Mouse (Mus musculus) intestine, embryonic 14.5 days (tissue): ENCODE measurements at regions not wholly inside any gene's neighbourhood (a gene's known extent, or its start where the extent isn't known, plus 50 kb on each side); places are given as distances from the start of the nearest gene placed in this dataset.

ENCODE experiments used
- ATAC-seq: fragments of 200-750 bp; cut with Nextera tagmentation; replicated peaks from 2 replicates; pipeline ENCODE4 v1.8.0; 2017; ENCODE audit warnings: low read depth, moderate number of reproducible peaks, moderate TSS enrichment, moderate library complexity; ENCODE audit not compliant: low FRiP score, low TSS enrichment
- DNase-seq: peaks from one replicate; pipeline ENCODE4 v3.0.0-alpha.2; 2018; ENCODE audit warnings: low spot score
- H3K27ac ChIP-seq: fragments of 300-500 bp; sonication (generic); 2 replicates; pipeline ENCODE4 v1.5.1; 2014; ENCODE audit warnings: low read depth, mild to moderate bottlenecking, control low read depth
- H3K27me3 ChIP-seq: fragments of 300-500 bp; sonication (generic); replicated peaks from 2 replicates; pipeline ENCODE4 v1.6.1; 2014; ENCODE audit warnings: low read length, control low read depth; ENCODE audit not compliant: control insufficient read depth, insufficient read depth
- H3K36me3 ChIP-seq: fragments of 300-500 bp; sonication (generic); 2 replicates; pipeline ENCODE4 v1.6.1; 2014; ENCODE audit warnings: low read length, control low read depth; ENCODE audit not compliant: control insufficient read depth, insufficient read depth
- H3K4me1 ChIP-seq: fragments of 300-500 bp; sonication (generic); replicated peaks from 2 replicates; pipeline ENCODE4 v1.6.1; 2014; ENCODE audit warnings: low read length, control low read depth, mixed read lengths; ENCODE audit not compliant: control insufficient read depth, insufficient read depth
- H3K4me2 ChIP-seq: fragments of 300-500 bp; sonication (generic); 2 replicates; pipeline ENCODE4 v1.6.1; 2014; ENCODE audit warnings: low read length
- H3K4me3 ChIP-seq: fragments of 300-500 bp; sonication (generic); 2 replicates; pipeline ENCODE4 v1.5.1; 2014; ENCODE audit warnings: low read depth, low read length, control low read depth, mixed read lengths
- H3K9ac ChIP-seq: fragments of 300-500 bp; sonication (generic); 2 replicates; pipeline ENCODE4 v1.6.1; 2014; ENCODE audit warnings: mild to moderate bottlenecking, low read length
- H3K9me3 ChIP-seq: fragments of 300-500 bp; sonication (generic); 2 replicates; pipeline ENCODE4 v1.6.1; 2016; ENCODE audit warnings: low read length, control low read depth; ENCODE audit not compliant: control insufficient read depth
- WGBS: fragments of 180-500 bp; shearing (Covaris S2); extraction: QIAGEN DNeasy Blood & Tissue Kit; methylation state at CpG from one replicate; pipeline ENCODE4 v1.1.7; 2014; 5-methylcytosine and 5-hydroxymethylcytosine counted together

- no peak for DNase-seq
Observed at GRCm38 (mm10) chr2:50524838-50525615, 228.4 kb upstream of the Mmadhc start.

GRCm38 (mm10) chr2:50520169-50520568 is 223.6 kb upstream of the Mmadhc start:
- no peaks in the 10 kb centered on the region for H3K36me3 ChIP-seq
- H3K4me1 ChIP-seq, result no peaks in the 10 kb centered on the region
- H3K27me3 ChIP-seq, result no peaks in the 10 kb centered on the region
- peak overlapping the region; percentile 30 for H3K4me2 ChIP-seq
- 0 out of 2 replicates have a peak overlapping the region, but pooled peaks have one; percentile 10 for H3K9ac ChIP-seq
- no peak for DNase-seq
- ATAC-seq, result no peak
- no peaks in the 10 kb centered on the region for H3K9me3 ChIP-seq
- 14% methylated on average over 8 of the region's 8 CpGs for WGBS
- H3K4me3 ChIP-seq, result no peak overlapping the region
- H3K27ac ChIP-seq, result no peak overlapping the region

More at GRCm38 (mm10) chr2:50524838-50525615, 228.4 kb upstream of the Mmadhc start:
- H3K36me3 ChIP-seq, result no peaks in the 10 kb centered on the region
- H3K4me1 ChIP-seq, result no peaks in the 10 kb centered on the region
- no peak overlapping the region for H3K9ac ChIP-seq
- no peak overlapping the region for H3K4me3 ChIP-seq
- no peaks in the 10 kb centered on the region for H3K27me3 ChIP-seq
- ATAC-seq, result no peak
- H3K9me3 ChIP-seq, result no peaks in the 10 kb centered on the region
- H3K4me2 ChIP-seq, result no peak overlapping the region
- H3K27ac ChIP-seq, result no peak overlapping the region
- 90% methylated on average over 10 of the region's 10 CpGs for WGBS

DNA sequence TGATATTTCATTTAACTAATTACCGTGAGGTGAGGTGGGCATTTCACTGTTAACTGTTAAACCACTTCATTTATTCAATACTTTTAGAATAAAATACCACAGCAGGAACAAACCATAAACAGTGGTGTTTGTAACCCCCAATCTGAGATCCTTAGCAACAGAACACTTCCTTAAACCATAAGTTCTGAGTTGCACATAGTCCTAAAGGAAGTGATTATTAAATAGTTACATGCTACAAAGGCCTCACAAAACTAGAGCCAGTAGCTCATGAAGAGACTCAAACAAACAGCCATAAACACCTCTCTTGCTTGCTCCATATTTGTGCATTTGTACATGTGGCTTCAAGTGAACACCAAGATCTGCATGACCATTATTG is 222.5 kb upstream of the Mmadhc start:
- no peaks in the 10 kb centered on the region for H3K27me3 ChIP-seq
- H3K4me2 ChIP-seq, result no peak overlapping the region
- no peak overlapping the region for H3K27ac ChIP-seq
- DNase-seq (no peak), ATAC-seq (no peak)
- H3K36me3 ChIP-seq, result no peaks in the 10 kb centered on the region
- no peaks in the 10 kb centered on the region for H3K4me1 ChIP-seq
- H3K4me3 ChIP-seq, result no peak overlapping the region
- no peaks in the 10 kb centered on the region for H3K9me3 ChIP-seq
- H3K9ac ChIP-seq, result no peak overlapping the region
- 70% methylated on average over 1 of the region's 1 CpGs for WGBS

GRCm38 (mm10) chr2:50518371-50519128 is 221.9 kb upstream of the Mmadhc start:
- H3K4me2 ChIP-seq, result no peak overlapping the region
- H3K9ac ChIP-seq, result no peak overlapping the region
- no peaks in the 10 kb centered on the region for H3K36me3 ChIP-seq
- no peaks in the 10 kb centered on the region for H3K27me3 ChIP-seq
- H3K4me3 ChIP-seq, result no peak overlapping the region
- no peak for ATAC-seq
- H3K9me3 ChIP-seq, result no peaks in the 10 kb centered on the region
- no peak overlapping the region for H3K27ac ChIP-seq
- 40% methylated on average over 10 of the region's 10 CpGs for WGBS
- no peaks in the 10 kb centered on the region for H3K4me1 ChIP-seq
- no peak for DNase-seq

GRCm38 (mm10) chr2:50513276-50513675 is 216.7 kb upstream of the Mmadhc start:
- no peak for ATAC-seq
- Histone ChIP-seq H3K9me3 (0 out of 2 replicates have a peak, but pooled peaks cover 4% of the 10 kb centered on the region), H3K36me3 (no peaks in the 10 kb centered on the region), H3K4me1 (no peaks in the 10 kb centered on the region), H3K9ac (no peak overlapping the region), H3K27me3 (no peaks in the 10 kb centered on the region), H3K4me3 (no peak overlapping the region), H3K4me2 (no peak overlapping the region), H3K27ac (no peak overlapping the region)
- no peak for DNase-seq
- 88% methylated on average over 4 of the region's 4 CpGs for WGBS

DNA sequence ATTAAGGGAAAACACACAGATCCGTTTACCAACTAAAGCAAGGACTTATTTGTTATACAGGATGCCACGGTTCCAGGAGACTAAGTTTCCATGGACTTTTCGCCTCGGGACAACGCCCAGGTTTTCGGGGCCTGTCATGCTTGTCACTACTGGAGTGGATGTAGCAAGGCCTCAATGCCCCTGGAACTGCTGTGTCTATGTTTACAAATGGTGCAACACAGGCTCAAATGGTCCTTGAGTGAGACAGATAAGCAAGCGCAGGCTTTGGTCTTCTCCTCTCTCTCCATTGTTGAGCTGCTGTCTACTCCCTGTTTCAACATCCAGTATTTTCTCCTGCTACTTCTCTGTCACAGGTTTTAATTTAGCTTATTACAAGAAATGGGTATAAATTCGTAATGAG is 202.1 kb upstream of the Mmadhc start:
- Histone ChIP-seq H3K36me3 (no peaks in the 10 kb centered on the region), H3K27ac (no peak overlapping the region), H3K9me3 (no peaks in the 10 kb centered on the region), H3K9ac (no peak overlapping the region), H3K4me3 (no peak overlapping the region), H3K27me3 (no peaks in the 10 kb centered on the region), H3K4me1 (no peaks in the 10 kb centered on the region), H3K4me2 (no peak overlapping the region)
- ATAC-seq, result no peak
- DNase-seq, result no peak
- WGBS, result 90% methylated on average over 8 of the region's 8 CpGs

GRCm38 (mm10) chr2:50496057-50496433 is 199.4 kb upstream of the Mmadhc start:
- ATAC-seq (no peak), DNase-seq (no peak)
- no peaks in the 10 kb centered on the region for H3K9me3 ChIP-seq
- H3K4me1 ChIP-seq, result no peaks in the 10 kb centered on the region
- H3K27ac ChIP-seq, result no peak overlapping the region
- no peak overlapping the region for H3K4me3 ChIP-seq
- no peak overlapping the region for H3K4me2 ChIP-seq
- WGBS, result 87% methylated on average over 3 of the region's 3 CpGs
- no peaks in the 10 kb centered on the region for H3K27me3 ChIP-seq
- H3K9ac ChIP-seq, result no peak overlapping the region
- H3K36me3 ChIP-seq, result no peaks in the 10 kb centered on the region

GRCm38 (mm10) chr2:50495141-50496056 is 198.8 kb upstream of the Mmadhc start:
- Histone ChIP-seq H3K4me2 (no peak overlapping the region), H3K9ac (no peak overlapping the region), H3K36me3 (no peaks in the 10 kb centered on the region), H3K9me3 (no peaks in the 10 kb centered on the region), H3K27ac (no peak overlapping the region), H3K4me3 (no peak overlapping the region), H3K4me1 (no peaks in the 10 kb centered on the region), H3K27me3 (no peaks in the 10 kb centered on the region)
- ATAC-seq, result no peak
- no peak for DNase-seq
- WGBS, result 46% methylated on average over 5 of the region's 5 CpGs
